ENCODE assay signal across 10 mouse cellular contexts in genomic region chr2:129874084-129874483, GRCm38 (mm10).
A peak's percentile ranks its signal among the peaks of the same experiment; 100 is the strongest.
DNase-seq lines count a peak whose midpoint lies in the region; ATAC-seq and TF ChIP-seq lines count a peak whose summit lies in the region.
"Had no signal": no experiment of that assay in that cellular context is flagged by ENCODE, and none has a peak within 500 bp of the region (broad histone marks: within the 10 kb centered on the region; RNA-seq: fewer than 3 reads in every experiment).

No protein-coding gene starts in this region.

- H3K4me2 ChIP-seq in forebrain, embryonic 16.5 days (ENCODE audit: low read length) = no peak overlapping the region
- H3K4me2 ChIP-seq: limb, embryonic 12.5 days had no signal

- TF ChIP-seq CTCF in kidney, adult 2 months (conservative IDR thresholded peaks at IDR 0.05; ENCODE audit: insufficient read depth, insufficient read length, low read depth, low read length) = no peak
- TF ChIP-seq CTCF in brain, embryonic 14.5 days (IDR thresholded peaks at IDR 0.05; ENCODE audit: borderline replicate concordance, extremely low read depth, insufficient read depth, insufficient read length) = no peak

- H3K4me1 ChIP-seq in kidney, adult 2 months (ENCODE audit: control insufficient read depth, insufficient read depth, low read length) = no peaks in the 10 kb centered on the region
- H3K4me1 ChIP-seq in forebrain, embryonic 16.5 days (replicated peaks; ENCODE audit: control insufficient read depth, insufficient read depth, low read length) = no peaks in the 10 kb centered on the region; the same call in 1 of the 2 replicates
- H3K4me1 ChIP-seq: hindbrain, embryonic 10.5 days; limb, embryonic 12.5 days had no signal

- no peak for TF ChIP-seq POLR2A in kidney, adult 2 months (IDR thresholded peaks at IDR 0.05; ENCODE audit: low read depth, low read length)
- TF ChIP-seq POLR2A in brain, embryonic 14.5 days (IDR thresholded peaks at IDR 0.05; ENCODE audit: borderline replicate concordance, extremely low read depth, insufficient read depth, insufficient read length, poor library complexity, severe bottlenecking) = no peak

- H3K36me3 ChIP-seq in kidney, adult 2 months (ENCODE audit: control insufficient read depth, insufficient read depth, low read length) = no peaks in the 10 kb centered on the region
- no peaks in the 10 kb centered on the region for H3K36me3 ChIP-seq in forebrain, embryonic 16.5 days (ENCODE audit: control insufficient read depth, insufficient read depth)
- H3K36me3 ChIP-seq: hindbrain, embryonic 10.5 days; limb, embryonic 12.5 days had no signal

- H3K27ac ChIP-seq in kidney, adult 2 months (ENCODE audit: insufficient read depth, low read depth, low read length) = no peak overlapping the region
- H3K27ac ChIP-seq in forebrain, embryonic 16.5 days (ENCODE audit: low read length) = no peak overlapping the region
- H3K27ac ChIP-seq: gastrocnemius, adult 2 months; hindbrain, embryonic 10.5 days; limb, embryonic 12.5 days had no signal

- no peak overlapping the region for H3K9ac ChIP-seq in forebrain, embryonic 16.5 days (replicated peaks; ENCODE audit: low read depth, low read length)
- H3K9ac ChIP-seq: limb, embryonic 12.5 days had no signal

- 37% methylated on average over 9 of the region's 9 CpGs for WGBS in kidney, adult 2 months
- WGBS in forebrain, embryonic 16.5 days = 29% methylated on average over 9 of the region's 9 CpGs

- DNase-seq in kidney, adult 2 months = peak; percentile 6
- DNase-seq in kidney, postnatal 14 days = no peak
- peak; percentile 56 for DNase-seq in brain, embryonic 14.5 days (ENCODE audit: low read depth)
- peak; percentile 37 for DNase-seq in cerebellum, adult 8-10 months
- no peak for DNase-seq in T-cell, adult 2 months (ENCODE audit: low spot score)
- no peak for DNase-seq in embryo, embryonic 10.5 days (ENCODE audit: low spot score)

- no peak overlapping the region for H3K4me3 ChIP-seq in kidney, adult 2 months (ENCODE audit: insufficient read depth, low read depth, low read length)
- no peak overlapping the region for H3K4me3 ChIP-seq in forebrain, embryonic 16.5 days (replicated peaks; ENCODE audit: low read length)
- H3K4me3 ChIP-seq: gastrocnemius, adult 2 months; hindbrain, embryonic 10.5 days; limb, embryonic 12.5 days had no signal

- H3K9me3 ChIP-seq in forebrain, embryonic 16.5 days (ENCODE audit: control insufficient read depth, low read length) = no peaks in the 10 kb centered on the region
- H3K9me3 ChIP-seq: hindbrain, embryonic 10.5 days; limb, embryonic 12.5 days had no signal

- ATAC-seq in forebrain, embryonic 16.5 days = peak; percentile 51

- H3K27me3 ChIP-seq in kidney, adult 2 months (replicated peaks; ENCODE audit: control insufficient read depth, insufficient read depth, low read length) = no peaks in the 10 kb centered on the region
- no peaks in the 10 kb centered on the region for H3K27me3 ChIP-seq in forebrain, embryonic 16.5 days (replicated peaks; ENCODE audit: control insufficient read depth, insufficient read depth, low read length)
- H3K27me3 ChIP-seq: limb, embryonic 12.5 days had no signal

Comparison
In these comparisons a context has a peak if more than half of its experiments do, and no peak if none do; other contexts are left out.
1. DNase-seq: peak in kidney, adult 2 months (single experiment), brain, embryonic 14.5 days (single experiment) and cerebellum, adult 8-10 months (single experiment); none in kidney, postnatal 14 days (single experiment), T-cell, adult 2 months (single experiment) and embryo, embryonic 10.5 days (single experiment).